Comparison of ENCODE assay signal across 13 mouse cellular contexts in genomic region chr5:140472336-140472735, GRCm38 (mm10). TPM values are rescaled to one million over a fixed set of nuclear protein-coding genes. Genes with fewer than 3 reads are reported as not detected.
A peak's percentile ranks its signal among the peaks of the same experiment; 100 is the strongest.
DNase-seq lines count a peak whose midpoint lies in the region; ATAC-seq and TF ChIP-seq lines count a peak whose summit lies in the region.
"Had no signal": no experiment of that assay in that cellular context is flagged by ENCODE, and none has a peak within 500 bp of the region (broad histone marks: within the 10 kb centered on the region; RNA-seq: fewer than 3 reads in every experiment).

No protein-coding gene starts in this region.

- 89% methylated on average over 3 of the region's 3 CpGs for WGBS in thymus, adult 2 months
- 76% methylated on average over 3 of the region's 3 CpGs for WGBS in liver, postnatal 0 days (ENCODE audit: insufficient replicate concordance)

- TF ChIP-seq EP300 in liver, postnatal 0 days (IDR thresholded peaks at IDR 0.05; ENCODE audit: low read depth), result no peak

- H3K9ac ChIP-seq in liver, postnatal 0 days (replicated peaks), result no peak overlapping the region
- H3K9ac ChIP-seq: liver, embryonic 15.5 days had no signal

- DNase-seq in gastrocnemius, adult 2 months, result no peak
- no peak for DNase-seq in gastrocnemius, adult 8-10 months (ENCODE audit: low spot score in 2 of 2)
- peak; percentile 35 for DNase-seq in thymus, adult 2 months
- no peak for DNase-seq in thymus, adult 18-20 months
- DNase-seq in liver, postnatal 0 days, result peak; percentile 68
- peak; percentile 72 for DNase-seq in thymus, postnatal 4 days
- DNase-seq in cerebellum, adult 9-11 months, result no peak
- no peak for DNase-seq in right cerebral cortex, postnatal 4 days
- DNase-seq: cerebellum, adult 8-10 months had no signal

- H3K4me3 ChIP-seq in gastrocnemius, adult 2 months, result no peak overlapping the region
- no peak overlapping the region for H3K4me3 ChIP-seq in thymus, adult 2 months (ENCODE audit: control insufficient read depth, insufficient read depth, low read length)
- no peak overlapping the region for H3K4me3 ChIP-seq in liver, postnatal 0 days (ENCODE audit: low read depth, low read length)
- H3K4me3 ChIP-seq: forebrain, embryonic 10.5 days; liver, embryonic 15.5 days had no signal

- no peaks in the 10 kb centered on the region for H3K27me3 ChIP-seq in thymus, adult 2 months (ENCODE audit: control insufficient read depth, insufficient read depth, low read length)
- H3K27me3 ChIP-seq in liver, postnatal 0 days (ENCODE audit: insufficient read depth, low read length), result no peaks in the 10 kb centered on the region
- H3K27me3 ChIP-seq: liver, embryonic 15.5 days had no signal

- peak; percentile 24; the same call in 1 of the 2 replicates for TF ChIP-seq CTCF in gastrocnemius, adult 2 months (IDR thresholded peaks at IDR 0.05)
- no peak for TF ChIP-seq CTCF in thymus, adult 2 months (IDR thresholded peaks at IDR 0.05; ENCODE audit: borderline replicate concordance, control insufficient read depth, extremely low read depth, insufficient read depth, low read length, poor library complexity)
- TF ChIP-seq CTCF in liver, postnatal 0 days (IDR thresholded peaks at IDR 0.05; ENCODE audit: low read depth), result peak; percentile 74

- no peaks in the 10 kb centered on the region for H3K4me1 ChIP-seq in thymus, adult 2 months (replicated peaks; ENCODE audit: control insufficient read depth, insufficient read depth, low read length)
- no peaks in the 10 kb centered on the region for H3K4me1 ChIP-seq in liver, postnatal 0 days (ENCODE audit: insufficient read depth)
- H3K4me1 ChIP-seq: forebrain, embryonic 10.5 days; liver, embryonic 15.5 days had no signal

- intact Hi-C loops in gastrocnemius, adult 2 months (cut with DNase I), result no loop called here

- ATAC-seq in liver, postnatal 0 days, result no peak

- H3K36me3 ChIP-seq in thymus, adult 2 months (ENCODE audit: control insufficient read depth, insufficient read depth, low read length), result no peaks in the 10 kb centered on the region
- no peaks in the 10 kb centered on the region for H3K36me3 ChIP-seq in liver, postnatal 0 days (replicated peaks; ENCODE audit: insufficient read depth, low read length)
- H3K36me3 ChIP-seq: forebrain, embryonic 10.5 days; liver, embryonic 15.5 days had no signal

- H3K4me2 ChIP-seq in liver, postnatal 0 days (ENCODE audit: low read depth, low read length), result no peak overlapping the region
- H3K4me2 ChIP-seq: liver, embryonic 15.5 days had no signal

- no peak overlapping the region for H3K27ac ChIP-seq in gastrocnemius, adult 2 months
- no peak overlapping the region for H3K27ac ChIP-seq in thymus, adult 2 months (ENCODE audit: control insufficient read depth, insufficient read depth, low read length)
- H3K27ac ChIP-seq in liver, postnatal 0 days (ENCODE audit: low read depth), result no peak overlapping the region
- H3K27ac ChIP-seq: forebrain, embryonic 10.5 days; liver, embryonic 15.5 days had no signal

- no peaks in the 10 kb centered on the region for H3K9me3 ChIP-seq in liver, postnatal 0 days (ENCODE audit: low read length)
- H3K9me3 ChIP-seq: forebrain, embryonic 10.5 days; liver, embryonic 15.5 days had no signal

- no peak for TF ChIP-seq POLR2A in thymus, adult 2 months (IDR thresholded peaks at IDR 0.05; ENCODE audit: control insufficient read depth, extremely low read depth, insufficient read depth, low read length, poor library complexity)

RNA-seq across cellular contexts. Expression of gene Gm4869, which starts 26.9 kb away (rescaled TPM):
- total RNA-seq in gastrocnemius, adult 2 months (2021), result not detected
- not detected for total RNA-seq in gastrocnemius, adult 8-10 months (2022)
- 0.05 and 0.22 TPM in 2 replicates for polyA plus RNA-seq in thymus, adult 2 months (2012; rRNA removed)
- not detected in 2 replicates for polyA plus RNA-seq in liver, postnatal 0 days (2015; fragmentation: Nextera tagmentation; extraction: Ambion mirVana)
- polyA plus RNA-seq: forebrain, embryonic 10.5 days; heart, embryonic 14.5 days; kidney, embryonic 16.5 days; liver, embryonic 15.5 days had no signal

RNA-seq across cellular contexts. Expression of gene Chst12, which starts 33.0 kb away (rescaled TPM):
- total RNA-seq in gastrocnemius, adult 2 months (2021), result 1 to 10 TPM; 4.3 to 7.4 TPM
- 1 to 10 TPM; 2.4 to 5.2 (median 3.5) TPM for total RNA-seq in gastrocnemius, adult 8-10 months (2022)
- polyA plus RNA-seq in thymus, adult 2 months (2012; rRNA removed), result 24.0 and 28.7 TPM in 2 replicates
- polyA plus RNA-seq in liver, postnatal 0 days (2015; fragmentation: Nextera tagmentation; extraction: Ambion mirVana), result 8.6 and 9.1 TPM in 2 replicates

RNA-seq across cellular contexts. Expression of gene Eif3b, which starts 53.2 kb away (rescaled TPM):
- 10 to 100 TPM; 79.7 to 80.3 TPM for total RNA-seq in gastrocnemius, adult 2 months (2021)
- 10 to 100 TPM; 76.2 to 86.8 (median 78.3) TPM for total RNA-seq in gastrocnemius, adult 8-10 months (2022)
- polyA plus RNA-seq in thymus, adult 2 months (2012; rRNA removed), result 114 and 121 TPM in 2 replicates
- polyA plus RNA-seq in liver, postnatal 0 days (2015; fragmentation: Nextera tagmentation; extraction: Ambion mirVana), result 35.5 and 38.7 TPM in 2 replicates

Comparison
In these comparisons a context has a peak if more than half of its experiments do, and no peak if none do; other contexts are left out.
1. DNase-seq: peak in thymus, adult 2 months (single experiment), liver, postnatal 0 days (single experiment) and thymus, postnatal 4 days (single experiment); none in gastrocnemius, adult 2 months (single experiment), gastrocnemius, adult 8-10 months (0 of 2), thymus, adult 18-20 months (0 of 2), cerebellum, adult 9-11 months (single experiment) and right cerebral cortex, postnatal 4 days (single experiment).